7 mouse cellular contexts compared by ENCODE assay signal in genomic region chr4:132421923-132422782, GRCm38 (mm10). TPM values are rescaled to one million over a fixed set of nuclear protein-coding genes. Genes with fewer than 3 reads are reported as not detected.
DNase-seq lines count a peak whose midpoint lies in the region; ATAC-seq and TF ChIP-seq lines count a peak whose summit lies in the region.

Phactr4 (minus strand) TSS chr4:132422489.

- H3K36me3 ChIP-seq in embryonic facial prominence, embryonic 11.5 days (replicated peaks; ENCODE audit: control insufficient read depth, insufficient read depth, low read depth, low read length), result no peaks in the 10 kb centered on the region
- H3K36me3 ChIP-seq in kidney, adult 2 months (ENCODE audit: control insufficient read depth, insufficient read depth, low read length), result no peaks in the 10 kb centered on the region
- H3K36me3 ChIP-seq in limb, embryonic 12.5 days, result no peaks in the 10 kb centered on the region
- no peaks in the 10 kb centered on the region for H3K36me3 ChIP-seq in midbrain, embryonic 15.5 days (replicated peaks)
- H3K36me3 ChIP-seq in spleen, adult 2 months (ENCODE audit: control insufficient read depth, insufficient read depth, low read length), result no peaks in the 10 kb centered on the region

- peak; percentile 99 for DNase-seq in adrenal gland, postnatal 14 days
- DNase-seq in embryonic facial prominence, embryonic 11.5 days (ENCODE audit: low spot score), result peak; percentile 97
- DNase-seq in heart, adult 18-20 months, result peak; percentile 98 to 99
- peak; percentile 99 for DNase-seq in kidney, adult 2 months
- DNase-seq in spleen, adult 2 months (ENCODE audit: low read depth in 1 of 2, low spot score in 2 of 2), result peak; percentile 48 to 88

- peak within 1 kb of the TSS; percentile 80 for H3K4me3 ChIP-seq in embryonic facial prominence, embryonic 11.5 days (ENCODE audit: low read depth, low read length)
- peak within 1 kb of the TSS; percentile 82 for H3K4me3 ChIP-seq in kidney, adult 2 months (ENCODE audit: insufficient read depth, low read depth, low read length)
- peak within 1 kb of the TSS; percentile 78 for H3K4me3 ChIP-seq in limb, embryonic 12.5 days (replicated peaks)
- H3K4me3 ChIP-seq in midbrain, embryonic 15.5 days, result peak within 1 kb of the TSS; percentile 68
- H3K4me3 ChIP-seq in spleen, adult 2 months (ENCODE audit: extremely low read depth, insufficient read depth, insufficient read length), result peak within 1 kb of the TSS; percentile 75

- no peaks in the 10 kb centered on the region for H3K9me3 ChIP-seq in embryonic facial prominence, embryonic 11.5 days (replicated peaks; ENCODE audit: control insufficient read depth, low read length)
- H3K9me3 ChIP-seq in limb, embryonic 12.5 days, result peaks cover 4% of the 10 kb centered on the region; the same call in 1 of the 2 replicates
- H3K9me3 ChIP-seq in midbrain, embryonic 15.5 days, result no peaks in the 10 kb centered on the region

- TF ChIP-seq CTCF in kidney, adult 2 months (conservative IDR thresholded peaks at IDR 0.05; ENCODE audit: insufficient read depth, insufficient read length, low read depth, low read length), result no peak
- TF ChIP-seq CTCF in spleen, adult 2 months (IDR thresholded peaks at IDR 0.05; ENCODE audit: extremely low read depth, insufficient read depth, insufficient read length, insufficient replicate concordance), result no peak

- peak within 1 kb of the TSS; percentile 57 for H3K4me2 ChIP-seq in embryonic facial prominence, embryonic 11.5 days (ENCODE audit: low read depth, low read length)
- H3K4me2 ChIP-seq in limb, embryonic 12.5 days, result peak within 1 kb of the TSS; percentile 63
- peak within 1 kb of the TSS; percentile 64 for H3K4me2 ChIP-seq in midbrain, embryonic 15.5 days

- H3K27me3 ChIP-seq in embryonic facial prominence, embryonic 11.5 days (ENCODE audit: control insufficient read depth, insufficient read depth, low read length), result no peaks in the 10 kb centered on the region
- H3K27me3 ChIP-seq in kidney, adult 2 months (replicated peaks; ENCODE audit: control insufficient read depth, insufficient read depth, low read length), result no peaks in the 10 kb centered on the region
- H3K27me3 ChIP-seq in limb, embryonic 12.5 days, result no peaks in the 10 kb centered on the region
- no peaks in the 10 kb centered on the region for H3K27me3 ChIP-seq in midbrain, embryonic 15.5 days (replicated peaks)
- no peaks in the 10 kb centered on the region for H3K27me3 ChIP-seq in spleen, adult 2 months (ENCODE audit: control insufficient read depth, insufficient read depth, low read length)

- TF ChIP-seq POLR2A in kidney, adult 2 months (IDR thresholded peaks at IDR 0.05; ENCODE audit: low read depth, low read length), result peak; percentile 48
- TF ChIP-seq POLR2A in spleen, adult 2 months (IDR thresholded peaks at IDR 0.05; ENCODE audit: low read depth, low read length), result peak; percentile 14; the same call in 1 of the 2 replicates

- no peaks in the 10 kb centered on the region for H3K4me1 ChIP-seq in embryonic facial prominence, embryonic 11.5 days (ENCODE audit: control insufficient read depth, insufficient read depth, low read length)
- peaks cover 14% of the 10 kb centered on the region; the same call in 1 of the 2 replicates for H3K4me1 ChIP-seq in kidney, adult 2 months (ENCODE audit: control insufficient read depth, insufficient read depth, low read length)
- peaks cover 18% of the 10 kb centered on the region for H3K4me1 ChIP-seq in limb, embryonic 12.5 days (replicated peaks)
- peaks cover 19% of the 10 kb centered on the region for H3K4me1 ChIP-seq in midbrain, embryonic 15.5 days
- H3K4me1 ChIP-seq in spleen, adult 2 months (ENCODE audit: control insufficient read depth, insufficient read depth, insufficient read length), result no peaks in the 10 kb centered on the region

- peak within 1 kb of the TSS; percentile 96 for H3K27ac ChIP-seq in embryonic facial prominence, embryonic 11.5 days (replicated peaks; ENCODE audit: low read depth, low read length)
- peak within 1 kb of the TSS; percentile 99 for H3K27ac ChIP-seq in kidney, adult 2 months (ENCODE audit: insufficient read depth, low read depth, low read length)
- H3K27ac ChIP-seq in limb, embryonic 12.5 days, result peak within 1 kb of the TSS; percentile 99
- peak within 1 kb of the TSS; percentile 86 for H3K27ac ChIP-seq in midbrain, embryonic 15.5 days
- H3K27ac ChIP-seq in spleen, adult 2 months (ENCODE audit: insufficient read depth, low read length), result peak within 1 kb of the TSS; percentile 90

- WGBS in embryonic facial prominence, embryonic 11.5 days, result under 1% methylated on average over 66 of the region's 73 CpGs
- under 1% methylated on average over 73 of the region's 73 CpGs for WGBS in kidney, adult 2 months
- under 1% methylated on average over 73 of the region's 73 CpGs for WGBS in limb, embryonic 12.5 days
- WGBS in midbrain, embryonic 15.5 days, result under 1% methylated on average over 60 of the region's 73 CpGs
- under 1% methylated on average over 71 of the region's 73 CpGs for WGBS in spleen, adult 2 months

- peak within 1 kb of the TSS; percentile 96 for H3K9ac ChIP-seq in embryonic facial prominence, embryonic 11.5 days (replicated peaks; ENCODE audit: low read length)
- peak within 1 kb of the TSS; percentile 91 for H3K9ac ChIP-seq in limb, embryonic 12.5 days (replicated peaks)
- H3K9ac ChIP-seq in midbrain, embryonic 15.5 days, result peak within 1 kb of the TSS; percentile 56

- ATAC-seq in embryonic facial prominence, embryonic 11.5 days (replicated peaks; ENCODE audit: insufficient number of reproducible peaks, low FRiP score, low TSS enrichment, low read depth), result peak; percentile 98
- peak; percentile 95 for ATAC-seq in limb, embryonic 12.5 days (ENCODE audit: insufficient number of reproducible peaks, insufficient read depth, low FRiP score, low TSS enrichment, low read depth)
- peak; percentile 97 for ATAC-seq in midbrain, embryonic 15.5 days (replicated peaks)

RNA-seq across cellular contexts. Expression of gene Phactr4, which starts in this region (rescaled TPM):
- total RNA-seq in adrenal gland, postnatal 14 days (2021), result 40.3 and 46.2 TPM in 2 replicates
- polyA plus RNA-seq in embryonic facial prominence, embryonic 11.5 days (2014; fragmentation: Nextera tagmentation; extraction: Ambion mirVana), result 23.1 and 26.6 TPM in 2 replicates
- 10 to 100 TPM; 17.6 to 20.1 TPM for total RNA-seq in heart, adult 18-20 months (2021)
- polyA plus RNA-seq in kidney, adult 2 months (2012; rRNA removed), result 19.5 and 25.2 TPM in 2 replicates
- 19.7 and 25.6 TPM in 2 replicates for polyA plus RNA-seq in limb, embryonic 12.5 days (2016; fragmentation: Nextera tagmentation; extraction: Ambion mirVana)
- 8.7 and 8.9 TPM in 2 replicates for polyA plus RNA-seq in midbrain, embryonic 15.5 days (2015; fragmentation: Nextera tagmentation; extraction: Ambion mirVana)
- polyA plus RNA-seq in spleen, adult 2 months (2012; rRNA removed), result 5.5 and 5.7 TPM in 2 replicates

Comparison
In these comparisons a context has a peak if more than half of its experiments do, and no peak if none do; other contexts are left out.
1. Peak in every context shown above with its lines: DNase-seq, ATAC-seq, H3K4me3 ChIP-seq and H3K27ac ChIP-seq.